Comparison of ENCODE assay signal across 30 mouse cellular contexts in the genomic region with DNA sequence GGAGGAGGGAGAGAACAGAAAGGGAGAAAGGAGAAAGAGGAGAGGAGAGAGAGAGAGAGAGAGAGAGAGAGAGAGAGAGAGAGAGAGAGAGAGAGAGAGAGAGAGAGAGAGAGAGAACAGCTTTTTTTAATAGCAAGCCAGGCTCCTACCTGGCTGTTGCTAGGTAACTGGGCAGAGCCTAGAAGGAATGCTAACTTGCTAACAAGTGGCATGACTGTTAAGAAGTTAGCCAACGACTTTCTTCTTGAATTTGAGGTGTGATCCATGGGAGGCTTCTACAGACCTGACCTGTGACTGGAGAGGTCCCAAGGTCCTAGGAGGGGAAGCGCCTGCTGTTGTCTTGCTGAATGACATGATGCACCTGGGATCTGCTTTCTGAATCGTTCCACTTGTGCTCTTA. TPM values are rescaled to one million over a fixed set of nuclear protein-coding genes. Genes with fewer than 3 reads are reported as not detected.
"Had no signal": no experiment of that assay in that cellular context is flagged by ENCODE, and none has a peak within 500 bp of the region (broad histone marks: within the 10 kb centered on the region; RNA-seq: fewer than 3 reads in every experiment).

No protein-coding gene starts in this region.

- H3K9me3 ChIP-seq: limb, embryonic 15.5 days; megakaryocyte, embryonic 14.5 days; neural tube, embryonic 12.5 days had no signal

- H3K9ac ChIP-seq: limb, embryonic 12.5 days; limb, embryonic 15.5 days; liver, embryonic 14.5 days; liver, postnatal 0 days; midbrain, embryonic 13.5 days; neural tube, embryonic 12.5 days; neural tube, embryonic 15.5 days had no signal

- H3K36me3 ChIP-seq: limb, embryonic 12.5 days; limb, embryonic 15.5 days; midbrain, embryonic 10.5 days; midbrain, embryonic 13.5 days; neural tube, embryonic 12.5 days; neural tube, embryonic 15.5 days had no signal

- H3K27ac ChIP-seq: left cerebral cortex, adult 2 months; limb, embryonic 12.5 days; limb, embryonic 15.5 days; liver, embryonic 14.5 days; midbrain, embryonic 10.5 days; midbrain, embryonic 13.5 days; neural tube, embryonic 12.5 days; neural tube, embryonic 15.5 days; stomach, postnatal 0 days had no signal

- H3K4me1 ChIP-seq: limb, embryonic 15.5 days; megakaryocyte, embryonic 14.5 days; midbrain, embryonic 13.5 days; neural tube, embryonic 12.5 days; neural tube, embryonic 15.5 days had no signal

- H3K4me3 ChIP-seq: left cerebral cortex, adult 2 months; limb, embryonic 12.5 days; limb, embryonic 15.5 days; midbrain, embryonic 10.5 days; midbrain, embryonic 13.5 days; neural tube, embryonic 12.5 days; neural tube, embryonic 15.5 days had no signal

- H3K27me3 ChIP-seq: limb, embryonic 12.5 days; limb, embryonic 15.5 days; midbrain, embryonic 13.5 days; neural tube, embryonic 12.5 days; neural tube, embryonic 15.5 days had no signal

- DNase-seq: kidney, adult 18-20 months; kidney, adult 9 months; kidney, postnatal 14 days; kidney, postnatal 4 days; layer of hippocampus, adult 9-11 months; layer of hippocampus, postnatal 36 days; left cerebral cortex, postnatal 4 days; liver, postnatal 0 days; right cerebral cortex, adult 18-20 months; right cerebral cortex, postnatal 14 days; right cerebral cortex, postnatal 4 days; thymus, postnatal 25 days had no signal

- H3K4me2 ChIP-seq: limb, embryonic 12.5 days; limb, embryonic 15.5 days; liver, embryonic 11.5 days; midbrain, embryonic 13.5 days; neural tube, embryonic 12.5 days; neural tube, embryonic 15.5 days had no signal

- ATAC-seq: inflammation-experienced regulatory T-cells, adult 6 months; intestine, embryonic 16.5 days; liver, postnatal 0 days; midbrain, embryonic 13.5 days had no signal

RNA-seq across cellular contexts. Expression of gene Iqcf6, which starts 11.8 kb away (rescaled TPM):
- total RNA-seq: layer of hippocampus, adult 18-20 months; layer of hippocampus, postnatal 36 days; left cerebral cortex, adult 2 months; left cerebral cortex, postnatal 10 days; left cerebral cortex, postnatal 4 days had no signal
- polyA plus RNA-seq: inflammation-experienced regulatory T-cells, adult 6 months; intestine, embryonic 16.5 days; kidney, embryonic 16.5 days; limb, embryonic 12.5 days; limb, embryonic 15.5 days; liver, embryonic 11.5 days; liver, embryonic 14.5 days; liver, postnatal 0 days; midbrain, embryonic 10.5 days; midbrain, embryonic 13.5 days; neural tube, embryonic 12.5 days; neural tube, embryonic 15.5 days; stomach, embryonic 14.5 days; stomach, postnatal 0 days; thymus, postnatal 0 days had no signal

RNA-seq across cellular contexts. Expression of gene Grm2, which starts 41.3 kb away (rescaled TPM):
- polyA plus RNA-seq: inflammation-experienced regulatory T-cells, adult 6 months; intestine, embryonic 16.5 days; kidney, embryonic 16.5 days; limb, embryonic 12.5 days; liver, embryonic 11.5 days; liver, embryonic 14.5 days; liver, postnatal 0 days; stomach, embryonic 14.5 days; stomach, postnatal 0 days had no signal

RNA-seq across cellular contexts. Expression of gene Iqcf4, which starts 43.8 kb away (rescaled TPM):
- total RNA-seq: layer of hippocampus, adult 18-20 months; layer of hippocampus, postnatal 36 days; left cerebral cortex, adult 2 months; left cerebral cortex, postnatal 10 days; left cerebral cortex, postnatal 4 days had no signal
- polyA plus RNA-seq: inflammation-experienced regulatory T-cells, adult 6 months; intestine, embryonic 16.5 days; kidney, embryonic 16.5 days; limb, embryonic 12.5 days; limb, embryonic 15.5 days; liver, embryonic 11.5 days; liver, embryonic 14.5 days; liver, postnatal 0 days; midbrain, embryonic 10.5 days; midbrain, embryonic 13.5 days; neural tube, embryonic 12.5 days; neural tube, embryonic 15.5 days; stomach, embryonic 14.5 days; stomach, postnatal 0 days; thymus, postnatal 0 days had no signal

RNA-seq across cellular contexts. Expression of gene Iqcf3, which starts 53.2 kb away (rescaled TPM):
- total RNA-seq: layer of hippocampus, adult 18-20 months; layer of hippocampus, postnatal 36 days; left cerebral cortex, adult 2 months; left cerebral cortex, postnatal 10 days; left cerebral cortex, postnatal 4 days had no signal
- polyA plus RNA-seq: inflammation-experienced regulatory T-cells, adult 6 months; intestine, embryonic 16.5 days; kidney, embryonic 16.5 days; limb, embryonic 12.5 days; limb, embryonic 15.5 days; liver, embryonic 11.5 days; liver, embryonic 14.5 days; liver, postnatal 0 days; midbrain, embryonic 10.5 days; midbrain, embryonic 13.5 days; neural tube, embryonic 12.5 days; neural tube, embryonic 15.5 days; stomach, embryonic 14.5 days; stomach, postnatal 0 days; thymus, postnatal 0 days had no signal
